Mouse (Mus musculus): Measurements from ENCODE around the gene Lpo.
A peak's percentile ranks its signal among the peaks of the same experiment; 100 is the strongest.

Lpo gene

DNA sequence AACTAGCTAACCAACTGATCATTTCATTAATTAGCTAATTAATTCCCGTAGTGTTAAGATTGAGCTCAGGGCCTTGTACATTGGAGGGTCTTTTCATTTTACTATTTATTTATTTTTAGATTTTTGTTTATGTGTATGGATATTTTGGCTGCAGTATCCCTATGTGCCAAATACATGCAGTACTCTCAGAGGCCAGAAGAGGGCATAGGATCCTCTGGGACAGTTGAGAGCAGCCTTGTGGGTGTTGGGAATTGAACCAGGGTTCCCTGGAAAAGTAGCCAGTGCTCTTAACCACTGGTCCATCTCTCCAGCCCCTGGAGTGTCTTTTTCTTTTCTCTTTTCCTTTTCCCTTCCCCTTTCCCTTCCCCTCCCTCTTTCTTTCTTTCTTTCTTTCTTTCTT, 22.6 kb downstream of the Lpo start:
- DNase-seq (ENCODE audit: low read depth, low spot score): peak; percentile 73

DNA sequence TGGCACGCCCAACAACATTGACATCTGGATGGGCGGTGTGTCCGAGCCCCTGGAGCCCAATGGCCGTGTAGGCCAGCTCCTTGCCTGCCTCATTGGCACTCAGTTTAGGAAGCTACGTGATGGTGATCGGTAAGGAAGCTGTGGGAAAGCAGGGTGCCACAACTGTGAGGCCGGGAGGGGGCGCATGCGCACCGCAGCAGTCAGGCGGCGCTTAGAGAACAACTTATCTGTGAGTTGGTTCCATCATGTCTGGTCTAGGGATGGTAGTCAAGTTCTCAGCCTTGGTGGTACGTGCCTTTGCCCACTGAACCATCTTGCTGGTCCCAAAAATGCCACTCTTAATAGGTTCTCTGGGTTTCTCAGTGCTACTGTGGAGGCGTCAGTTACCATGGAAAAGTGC, 25.5 kb downstream of the Lpo start:
- peak; percentile 56 for DNase-seq (ENCODE audit: low read depth, low spot score)

DNA sequence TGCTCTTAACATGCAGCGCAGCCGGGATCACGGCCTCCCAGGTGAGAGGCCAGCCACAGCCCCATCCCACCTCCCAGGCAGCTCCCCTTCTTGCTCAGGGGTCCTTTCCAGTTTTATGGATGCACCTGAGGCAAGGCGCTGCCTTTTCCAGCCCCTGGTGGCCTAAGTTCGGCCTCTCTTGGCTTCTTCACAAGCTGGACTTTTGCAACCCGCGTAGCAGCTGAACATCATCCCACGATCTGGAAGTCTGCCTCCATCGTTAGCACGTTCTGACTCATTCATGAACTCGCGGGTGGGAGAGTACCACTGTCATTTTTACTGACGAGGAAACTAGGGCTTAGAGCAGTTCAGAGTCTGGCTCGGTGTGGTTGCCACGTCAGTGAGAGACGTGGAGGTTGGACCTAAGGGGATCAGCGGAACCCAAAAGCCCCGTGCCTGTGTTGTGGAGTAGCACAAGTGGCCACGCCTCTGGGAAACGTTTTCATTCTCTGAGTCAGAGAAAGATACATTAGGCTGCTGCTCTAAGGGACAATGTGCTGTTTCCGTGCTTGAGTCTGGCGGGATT, 26.3 kb downstream of the Lpo start:
- DNase-seq (ENCODE audit: low read depth, low spot score): no peak

DNA sequence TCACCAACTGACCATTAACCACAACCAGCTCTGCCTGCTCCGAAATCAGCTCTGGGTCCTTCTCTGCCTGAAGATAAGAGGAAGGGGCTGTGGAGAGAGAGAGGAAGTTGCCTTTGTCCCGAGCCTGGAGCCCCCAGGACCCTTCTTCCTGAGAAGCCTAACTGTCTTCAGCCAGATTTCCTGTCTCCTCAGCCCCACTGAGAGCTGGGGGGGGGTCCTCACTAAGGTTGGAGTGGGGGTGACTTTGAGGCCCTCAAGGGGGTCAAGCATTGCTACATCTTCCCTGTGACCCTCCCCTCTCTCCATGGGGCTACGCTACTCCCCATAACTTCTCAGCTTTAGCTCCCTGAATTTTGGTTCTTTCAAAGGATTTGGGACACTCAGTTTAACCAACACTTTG, 34.6 kb downstream of the Lpo start, which contains the start of gene Mpo:
Gene Mpo, plus strand, starts transcription at position 122 of the 400 bp plus-strand sequence.
- DNase-seq (ENCODE audit: low read depth, low spot score): no peak

DNA sequence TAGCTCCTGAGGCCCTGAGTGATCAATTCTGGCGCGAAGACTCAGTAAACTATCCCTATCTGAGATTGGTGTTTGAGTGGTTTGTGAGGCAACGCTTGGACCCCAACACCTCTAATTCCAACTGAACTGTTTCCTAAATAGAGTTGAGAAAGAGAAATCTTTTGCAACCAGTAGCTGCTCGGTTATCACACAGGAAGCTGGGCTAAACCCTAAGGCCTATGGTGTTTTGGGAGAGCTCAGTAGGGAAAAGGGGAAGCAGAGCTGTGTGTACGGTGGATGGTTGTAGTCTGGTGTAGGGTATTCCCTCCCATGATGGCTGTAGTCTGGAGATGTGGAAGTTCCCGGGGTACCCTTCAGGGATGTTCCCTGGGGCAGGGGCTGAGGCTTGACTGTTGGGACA, 38.0 kb downstream of the Lpo start:
- DNase-seq (ENCODE audit: low read depth, low spot score): no peak

DNA sequence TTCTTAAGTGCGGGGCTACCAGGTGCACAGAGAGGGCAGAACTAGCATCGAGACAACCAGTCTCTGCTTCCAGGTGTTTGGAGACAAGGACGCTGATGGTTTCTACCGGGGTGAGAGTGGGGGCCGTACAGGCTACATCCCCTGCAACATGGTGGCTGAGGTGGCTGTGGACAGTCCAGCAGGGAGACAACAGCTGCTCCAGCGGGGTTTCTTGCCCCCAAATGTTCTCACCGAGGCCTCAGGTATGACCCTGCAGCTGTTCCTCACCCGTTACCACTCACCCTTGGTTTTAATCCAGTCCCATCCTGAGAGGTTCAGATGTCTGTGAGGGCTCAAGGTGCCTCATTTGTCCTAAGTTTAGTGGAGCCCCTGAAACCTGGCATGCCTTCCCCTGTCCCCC, 48.0 kb downstream of the Lpo start:
- DNase-seq (ENCODE audit: low read depth, low spot score): no peak

DNA sequence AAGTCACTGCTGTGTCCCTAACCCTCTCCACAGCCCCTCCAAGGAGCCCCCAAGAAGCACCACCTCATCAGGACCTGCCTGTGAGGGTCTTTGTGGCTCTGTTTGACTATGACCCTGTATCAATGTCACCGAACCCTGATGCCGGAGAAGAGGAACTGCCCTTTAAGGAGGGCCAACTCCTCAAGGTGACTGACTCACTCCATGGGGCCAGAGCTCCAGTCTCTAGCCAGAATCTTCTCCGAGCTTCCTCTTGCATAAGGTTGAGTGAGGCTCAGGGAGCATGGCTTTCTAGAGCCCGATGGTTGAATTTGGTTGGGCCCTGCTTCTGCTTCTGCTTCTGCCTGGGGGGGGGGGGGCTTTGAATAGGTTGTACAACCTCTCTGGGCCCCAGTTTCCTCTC, 48.7 kb downstream of the Lpo start:
- DNase-seq (ENCODE audit: low read depth, low spot score): no peak

DNA sequence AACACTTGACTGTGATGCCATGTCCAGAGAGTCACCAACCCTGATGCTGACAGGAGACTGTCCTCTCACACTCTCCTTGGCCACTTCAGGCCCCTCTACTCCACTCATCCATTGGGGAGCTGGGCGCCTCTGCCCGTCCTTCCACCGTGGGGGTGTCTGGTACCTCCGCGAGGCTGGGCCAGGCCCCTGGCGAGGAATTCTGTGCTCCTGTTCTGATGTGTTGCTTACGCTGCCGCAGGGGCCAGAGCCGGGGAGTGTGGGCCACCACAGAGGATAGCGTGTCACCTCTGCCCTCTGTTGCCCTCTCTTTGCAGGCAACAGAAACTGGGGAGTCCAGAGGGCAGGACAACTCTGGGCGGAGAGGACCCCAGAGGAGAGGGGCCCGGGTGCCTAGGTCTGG, 49.2 kb downstream of the Lpo start:
- DNase-seq (ENCODE audit: low read depth, low spot score): no peak

DNA sequence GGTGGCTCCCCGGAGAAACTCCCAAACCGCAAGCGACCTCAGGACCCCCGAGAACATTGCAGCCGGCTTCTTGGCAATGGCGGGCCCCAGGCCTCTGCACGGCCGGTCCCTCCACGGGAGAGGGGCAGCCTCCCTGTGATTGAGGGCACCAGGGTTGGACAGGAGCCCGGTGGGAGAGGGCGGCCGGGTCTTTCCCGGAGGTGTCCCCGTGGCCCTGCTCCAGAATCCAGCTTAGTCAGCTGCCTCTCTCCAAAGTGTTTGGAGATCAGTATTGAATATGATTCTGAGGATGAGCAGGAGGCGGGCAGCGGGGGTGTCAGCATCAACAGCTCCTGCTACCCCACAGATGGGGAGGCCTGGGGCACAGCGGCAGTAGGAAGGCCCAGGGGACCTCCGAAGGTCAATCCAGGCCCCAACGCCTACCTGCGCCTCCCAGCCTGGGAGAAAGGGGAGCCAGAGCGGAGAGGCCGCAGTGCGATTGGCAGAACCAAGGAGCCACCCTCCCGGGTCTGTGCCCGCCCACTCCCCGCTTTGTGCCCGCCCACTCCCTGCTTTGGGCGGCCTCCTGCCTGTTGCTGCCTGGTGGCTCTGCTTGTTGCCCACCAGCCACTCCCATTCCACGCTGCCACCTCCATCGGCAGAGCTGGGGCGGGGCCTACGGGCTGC, 49.9 kb downstream of the Lpo start:
- DNase-seq (ENCODE audit: low read depth, low spot score): peak; percentile 38

DNA sequence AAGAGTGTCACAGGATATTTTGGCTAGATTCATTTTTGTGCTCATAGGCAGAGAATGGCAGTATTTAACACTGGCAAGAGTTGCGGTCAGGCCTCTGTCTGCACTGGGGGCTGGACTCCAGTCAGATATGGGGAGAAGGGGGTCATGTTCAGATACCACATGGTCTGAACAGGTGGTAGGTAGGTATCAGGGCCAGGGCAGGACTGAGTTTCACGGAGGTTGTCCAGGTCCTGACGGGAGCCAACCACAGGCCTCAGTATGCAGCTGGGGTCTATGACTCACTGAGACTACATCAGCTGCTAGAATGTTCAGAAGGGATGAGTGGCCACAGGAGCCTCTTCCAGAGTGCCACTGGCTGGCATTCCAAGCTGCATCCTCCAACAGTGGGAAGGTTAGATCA, 55.7 kb downstream of the Lpo start:
- DNase-seq (ENCODE audit: low read depth, low spot score): no peak

DNA sequence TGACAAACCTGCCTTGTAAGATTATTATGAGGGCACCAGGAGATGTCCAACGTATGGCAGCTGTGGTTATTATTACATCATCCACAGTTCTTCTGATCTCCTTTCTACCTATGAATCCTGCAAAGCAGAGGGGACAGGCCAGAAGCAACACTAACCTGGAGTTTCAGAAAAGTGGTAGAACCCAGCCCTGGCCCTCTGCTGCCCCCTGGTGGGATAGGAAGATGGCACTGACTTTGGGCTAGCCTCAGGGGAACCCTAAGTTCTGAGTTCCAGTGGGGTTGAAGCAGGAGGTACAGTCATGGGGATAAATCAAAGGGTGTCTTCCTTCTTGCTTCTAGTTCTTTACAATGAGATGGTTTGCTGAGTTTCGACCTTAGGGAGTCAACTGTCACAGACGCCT, 57.1 kb downstream of the Lpo start:
- peak; percentile 91 for DNase-seq (ENCODE audit: low read depth, low spot score)

DNA sequence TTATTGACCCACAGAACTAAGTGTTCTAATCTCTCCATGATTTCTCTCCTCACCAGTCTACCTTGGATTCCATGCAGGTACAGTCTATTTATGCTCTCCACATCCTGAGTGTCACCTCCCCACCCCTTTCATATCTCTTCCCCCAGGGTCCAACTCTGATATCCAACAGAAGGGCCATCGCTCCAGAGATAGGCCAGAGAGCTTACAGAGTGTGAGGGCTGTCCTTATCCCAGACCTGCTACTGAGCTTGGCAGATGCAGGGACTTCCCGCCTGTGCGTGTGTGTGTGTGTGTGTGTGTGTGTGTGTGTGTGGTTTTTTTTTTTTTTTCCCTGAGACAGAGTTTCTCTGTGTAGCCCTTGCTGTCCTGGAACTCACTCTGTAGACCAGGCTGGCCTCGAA, 59.3 kb downstream of the Lpo start:
- no peak for DNase-seq (ENCODE audit: low read depth, low spot score)

DNA sequence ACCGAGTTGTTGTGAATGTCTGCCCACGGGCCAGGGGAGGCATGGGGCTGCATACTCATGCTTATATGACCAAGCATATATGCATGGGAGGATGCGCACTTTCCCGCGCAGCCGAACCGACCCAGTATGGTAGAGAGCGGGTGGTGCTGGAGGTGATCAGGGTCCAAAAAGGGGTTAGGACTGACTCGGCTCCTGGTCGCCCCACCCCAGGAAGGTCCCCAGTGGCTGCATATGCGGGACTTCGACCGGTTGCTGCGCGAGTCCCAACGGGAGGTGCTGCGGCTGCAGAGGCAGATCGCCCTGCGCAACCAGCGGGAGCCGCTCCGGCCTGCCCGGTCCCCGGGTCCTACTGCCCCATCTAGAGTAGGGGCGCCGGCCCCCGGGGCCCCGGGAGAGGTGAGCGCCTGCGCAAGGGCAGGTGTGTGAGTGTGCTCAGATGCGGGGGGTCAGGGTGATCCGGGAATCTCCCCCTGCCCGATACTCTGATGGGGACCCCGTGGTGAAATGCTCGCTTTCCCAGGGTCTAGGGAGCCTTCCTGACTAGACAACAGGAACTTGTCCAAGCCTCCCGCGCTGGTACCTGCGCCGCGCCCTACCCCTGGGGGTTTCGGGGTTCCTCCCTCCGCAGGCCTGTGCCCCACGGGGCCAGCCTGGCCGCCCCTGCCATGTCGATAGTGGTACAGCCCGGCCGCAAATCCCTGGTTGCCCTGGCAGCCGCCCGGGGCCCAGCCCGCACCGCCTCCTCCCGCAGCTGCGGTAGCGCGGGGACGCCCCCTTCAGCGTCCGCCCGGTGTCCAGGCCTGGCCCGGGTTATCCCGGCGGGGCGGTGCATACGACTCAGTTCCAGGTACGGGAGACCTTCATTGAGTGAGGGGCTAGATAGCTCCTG, 63.9 kb downstream of the Lpo start:
- peak; percentile 58 for DNase-seq (ENCODE audit: low read depth, low spot score)

DNA sequence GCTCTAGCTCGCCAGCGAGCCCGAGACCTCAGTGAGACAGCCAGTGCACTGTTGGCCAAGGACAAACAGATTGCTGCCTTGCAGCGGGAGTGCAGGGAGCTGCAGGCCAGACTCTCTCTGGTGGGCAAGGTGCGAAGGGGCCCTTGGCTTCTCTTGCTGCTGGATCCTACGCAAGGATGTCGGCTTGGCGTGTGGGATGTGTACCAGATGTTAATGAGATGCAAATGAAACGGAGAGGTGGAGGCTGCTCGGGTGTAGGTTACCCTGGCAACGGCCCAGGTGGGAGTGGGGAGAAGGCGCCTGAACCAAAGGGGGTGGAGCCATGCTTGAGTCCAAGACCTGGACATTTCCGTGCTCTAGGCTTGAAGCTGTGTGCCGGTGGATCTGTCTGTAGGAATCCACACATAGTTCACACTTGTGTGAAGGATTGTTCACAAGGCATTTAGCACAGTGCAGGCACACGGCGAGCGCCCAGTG, 64.5 kb downstream of the Lpo start:
- peak; percentile 53 for DNase-seq (ENCODE audit: low read depth, low spot score)

DNA sequence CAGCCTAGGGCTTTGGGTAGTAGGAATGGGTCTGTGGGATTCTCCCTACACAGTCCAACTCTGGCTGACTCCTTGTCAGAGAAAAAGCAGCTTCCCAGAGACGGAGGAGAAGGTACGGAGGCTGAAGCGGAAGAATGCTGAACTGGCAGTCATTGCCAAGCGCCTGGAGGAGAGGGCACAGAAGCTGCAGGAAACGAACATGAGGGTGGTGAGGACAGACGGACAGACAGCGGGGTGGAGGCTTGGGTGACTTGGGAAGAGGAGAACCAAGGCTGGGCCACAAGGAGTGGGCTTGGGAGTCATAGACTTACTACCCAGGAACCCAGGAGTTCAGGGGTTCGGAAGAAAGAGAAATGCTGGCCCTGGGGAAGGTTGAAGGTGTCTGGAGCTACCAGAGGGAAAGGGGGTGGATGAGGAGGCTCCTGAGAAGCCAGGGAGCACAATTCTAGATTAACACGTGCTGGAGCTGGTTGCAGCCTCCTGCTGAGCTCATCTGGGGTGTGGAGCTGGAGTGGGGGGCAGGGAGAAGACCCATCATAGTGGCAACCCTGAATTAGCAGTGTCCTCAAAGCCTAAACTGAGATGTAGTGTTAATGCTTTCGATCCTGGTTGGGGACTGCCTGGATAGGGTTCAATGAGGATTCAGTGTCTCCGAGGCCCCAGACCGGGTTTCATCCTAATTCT, 65.2 kb downstream of the Lpo start:
- DNase-seq (ENCODE audit: low read depth, low spot score): no peak

DNA sequence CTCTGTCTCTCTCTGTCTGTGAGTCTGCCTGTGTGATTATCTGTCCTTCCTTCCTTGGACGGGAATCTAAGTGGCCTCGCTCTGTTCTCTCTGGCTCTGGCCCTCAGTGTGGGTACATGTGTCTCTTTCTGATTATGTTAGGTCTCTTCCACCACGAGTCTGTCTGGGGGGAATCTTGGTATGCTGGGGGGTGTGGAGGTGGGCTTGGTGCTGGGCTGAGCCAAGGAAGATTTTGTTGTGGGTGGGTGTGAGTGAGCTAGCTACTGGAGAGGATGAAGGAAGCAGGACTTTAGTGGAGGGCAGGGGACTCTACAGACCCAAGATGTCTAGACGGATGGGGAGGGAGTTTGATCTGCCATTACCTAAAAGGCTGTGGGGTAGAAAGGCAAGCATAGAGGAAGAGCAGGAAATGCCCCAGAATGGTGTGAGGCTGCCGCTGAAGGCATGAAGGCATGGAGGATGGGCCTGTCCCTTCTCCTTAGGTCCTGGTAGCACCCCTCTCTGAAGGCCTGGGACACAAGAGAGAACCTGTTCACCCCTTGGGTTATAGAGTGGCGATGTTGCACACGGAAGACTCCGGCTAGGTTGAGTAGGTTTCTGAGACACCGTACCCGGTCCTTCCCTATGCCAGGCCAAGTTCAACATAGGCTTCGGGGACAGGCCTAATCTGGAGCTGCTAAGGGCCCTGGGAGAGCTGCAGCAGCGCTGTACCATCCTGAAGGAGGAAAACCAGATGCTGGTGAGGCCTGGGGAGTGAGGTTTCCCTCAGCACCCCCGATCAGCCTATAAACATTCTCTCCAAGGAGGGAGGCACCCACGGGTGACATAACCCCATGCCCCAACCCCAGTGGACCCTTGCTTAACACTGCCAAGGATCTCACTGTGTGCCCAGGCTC, 66.0 kb downstream of the Lpo start:
- peak; percentile 44 for DNase-seq (ENCODE audit: low read depth, low spot score)

DNA sequence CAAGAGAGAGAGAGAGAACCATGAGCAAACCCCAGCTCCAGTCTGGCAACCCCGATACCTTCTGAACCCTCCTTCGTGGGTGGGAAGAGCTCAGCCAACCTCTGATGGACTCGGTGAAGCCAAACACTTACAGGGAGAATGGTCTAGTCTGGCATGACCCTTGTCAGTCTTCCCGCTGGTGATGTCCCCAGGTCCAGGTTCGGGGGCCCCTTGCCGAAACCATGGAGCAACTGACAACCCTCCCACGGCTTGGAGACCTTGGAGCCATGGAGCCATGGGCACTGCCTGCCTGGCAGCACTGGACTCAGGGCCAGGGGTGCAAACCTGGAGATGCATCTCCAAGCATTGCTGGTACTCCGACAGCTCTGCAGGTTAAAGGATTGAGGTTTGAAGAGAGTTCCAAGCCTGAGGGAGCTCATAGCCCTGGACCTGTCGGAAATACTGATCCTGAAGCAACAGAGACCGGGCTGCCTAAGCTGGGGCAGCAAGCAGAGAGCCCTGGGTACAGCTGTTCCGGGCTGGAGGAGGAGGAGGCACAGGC, 66.8 kb downstream of the Lpo start:
- DNase-seq (ENCODE audit: low read depth, low spot score): no peak

DNA sequence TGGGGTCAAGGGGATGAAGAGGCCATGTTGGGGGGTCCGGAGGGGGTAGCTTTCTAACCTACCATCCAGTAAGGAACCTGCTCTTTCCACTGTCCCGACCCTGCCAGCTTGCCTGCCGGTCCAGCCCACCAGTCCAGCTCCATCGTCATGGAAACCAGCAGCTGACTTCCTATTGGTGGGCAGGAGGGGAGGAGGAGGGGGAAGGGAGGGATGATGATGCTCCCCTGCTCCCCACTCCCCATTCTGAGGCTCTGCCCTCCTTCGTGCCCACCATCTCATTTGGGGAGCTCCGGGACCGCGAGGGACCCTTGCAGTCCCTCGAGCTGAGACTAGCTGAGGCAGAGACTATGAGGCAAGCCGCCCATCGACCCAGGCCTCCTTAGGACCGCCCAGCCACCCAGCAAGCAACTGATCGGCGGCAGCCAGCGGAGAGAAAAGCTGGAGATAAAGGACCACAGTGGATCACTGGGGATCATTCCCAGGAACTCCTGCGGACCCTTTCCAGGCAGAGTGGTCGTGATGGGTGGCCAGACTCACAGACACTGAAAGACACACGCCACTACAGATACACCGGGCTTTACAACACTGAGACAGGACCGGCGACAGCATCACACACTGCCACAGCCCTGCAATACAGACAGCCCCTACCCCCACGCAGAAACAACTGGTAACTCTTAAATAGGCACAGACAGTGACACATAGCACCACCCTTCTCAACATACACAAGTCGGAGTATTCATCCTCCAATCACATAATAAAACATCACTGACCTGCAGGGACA, 67.6 kb downstream of the Lpo start, which contains the start of gene Tspoap1:
Gene Tspoap1, plus strand, starts transcription at position 241 of the 781 bp plus-strand sequence.
- DNase-seq (ENCODE audit: low read depth, low spot score): peak; percentile 70

DNA sequence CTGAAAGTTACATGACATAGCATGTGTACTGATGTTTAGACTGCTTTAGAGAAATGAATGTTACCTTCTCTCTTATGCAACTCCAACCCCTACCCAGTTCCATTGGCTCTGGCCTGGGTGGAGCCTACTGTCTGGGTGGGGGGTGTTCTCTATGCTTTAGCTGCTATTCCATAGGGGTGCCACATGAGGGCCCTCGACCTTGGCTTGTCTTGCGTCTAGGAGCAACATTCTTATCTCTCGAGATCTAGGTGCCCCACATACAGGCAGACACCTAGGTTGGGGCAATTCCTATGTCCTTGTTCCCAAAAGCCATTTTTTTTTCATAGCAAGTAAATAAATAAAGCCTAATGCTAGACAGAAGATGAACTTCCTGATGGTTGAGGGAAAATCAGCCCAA, 68.5 kb downstream of the Lpo start:
- peak; percentile 89 for DNase-seq (ENCODE audit: low read depth, low spot score)

Measured in CD4-positive, CD25-positive, alpha-beta regulatory T cell, adult 2 months (primary cell).